Mouse (Mus musculus) erythroblast, embryonic 14.5 days (primary cell): ENCODE results near the gene Calml4.

Experiments
- GATA1 ChIP-seq: IDR thresholded peaks from 2 replicates; pipeline ENCODE4 v1.6.1; 2012; ENCODE audit warnings: low read length, inconsistent platforms, mixed read lengths
- TAL1 ChIP-seq: IDR thresholded peaks from 3 replicates; pipeline ENCODE4 v1.6.1; 2012; ENCODE audit warnings: low read length, inconsistent platforms, mixed read lengths

- TF ChIP-seq GATA1, result no peak
- no peak for TF ChIP-seq TAL1
Measured at GRCm38 (mm10) chr9:62819494-62819893, 38.4 kb upstream of the Calml4 start.
